Mouse (Mus musculus) forebrain, embryonic 15.5 days (tissue): Measurements from ENCODE around the gene Lipt1. TPM values are rescaled to one million over a fixed set of nuclear protein-coding genes. Genes with fewer than 3 reads are reported as not detected.

Experiments
- ATAC-seq: fragments of 200-750 bp; cut with Nextera tagmentation; replicated peaks from 2 replicates; pipeline ENCODE4 v1.8.0; 2017; ENCODE audit warnings: mild to moderate bottlenecking, moderate TSS enrichment, moderate library complexity
- H3K27ac ChIP-seq: fragments of 300-500 bp; sonication (generic); replicated peaks from 2 replicates; pipeline ENCODE4 v1.5.1; 2015; ENCODE audit warnings: mild to moderate bottlenecking, inconsistent platforms
- H3K27me3 ChIP-seq: fragments of 300-500 bp; sonication (generic); 2 replicates; pipeline ENCODE4 v1.6.1; 2015; ENCODE audit warnings: inconsistent platforms
- H3K36me3 ChIP-seq: fragments of 300-500 bp; sonication (generic); 2 replicates; pipeline ENCODE4 v1.6.1; 2015; ENCODE audit warnings: mild to moderate bottlenecking, inconsistent platforms
- H3K4me1 ChIP-seq: fragments of 300-500 bp; sonication (generic); 2 replicates; pipeline ENCODE4 v1.6.1; 2015; ENCODE audit warnings: inconsistent platforms
- H3K4me2 ChIP-seq: fragments of 300-500 bp; sonication (generic); replicated peaks from 2 replicates; pipeline ENCODE4 v1.6.1; 2015; ENCODE audit warnings: mild to moderate bottlenecking, inconsistent platforms
- H3K4me3 ChIP-seq: fragments of 300-500 bp; sonication (generic); 2 replicates; pipeline ENCODE4 v1.5.1; 2015; ENCODE audit warnings: mild to moderate bottlenecking, inconsistent platforms
- H3K9ac ChIP-seq: fragments of 300-500 bp; sonication (generic); replicated peaks from 2 replicates; pipeline ENCODE4 v1.6.1; 2015; ENCODE audit warnings: mild to moderate bottlenecking, inconsistent platforms
- H3K9me3 ChIP-seq: fragments of 300-500 bp; sonication (generic); 2 replicates; pipeline ENCODE4 v1.6.1; 2016; ENCODE audit warnings: inconsistent platforms
- WGBS: fragments of 180-500 bp; shearing (Covaris S2); methylation state at CpG from one replicate; pipeline ENCODE4 v1.1.7; 2015; ENCODE audit warnings: mixed read lengths; 5-methylcytosine and 5-hydroxymethylcytosine counted together
- polyA plus RNA-seq: library from polyadenylated mRNA; unstranded; fragments of >200 nt; fragmentation: Nextera tagmentation; extraction: Ambion mirVana; gene quantifications from 2 replicates; pipeline ENCODE4 v1.2.1, GENCODE M21; 2015

Gene Lipt1
- polyA plus RNA-seq, 1 experiment from 2014 or later = 8.1 TPM

DNA sequence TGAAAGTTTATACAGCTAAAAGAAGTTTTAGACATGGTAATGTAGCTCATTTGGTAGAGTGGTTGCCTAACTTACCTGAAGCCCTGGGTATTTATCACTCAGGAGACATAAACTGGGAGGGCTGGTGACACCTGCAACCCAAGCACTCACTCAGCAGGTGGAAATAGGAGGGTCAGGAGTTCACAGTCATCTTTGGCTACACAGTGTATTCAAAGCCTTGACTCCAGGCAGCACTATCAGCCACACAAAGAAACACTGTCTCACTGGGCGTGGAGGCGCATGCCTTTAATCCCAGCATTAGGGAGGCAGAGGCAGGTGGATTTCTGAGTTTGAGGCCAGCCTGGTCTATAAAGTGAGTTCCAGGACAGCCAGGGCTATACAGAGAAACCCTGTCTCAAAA, 41.2 kb downstream of the Lipt1 start:
- WGBS = 85% methylated on average over 2 of the region's 2 CpGs
- no peak for ATAC-seq
- Histone ChIP-seq H3K4me3 (no peak overlapping the region), H3K9ac (no peak overlapping the region), H3K27ac (no peak overlapping the region), H3K36me3 (no peaks in the 10 kb centered on the region), H3K4me1 (no peaks in the 10 kb centered on the region), H3K9me3 (no peaks in the 10 kb centered on the region), H3K27me3 (no peaks in the 10 kb centered on the region), H3K4me2 (no peak overlapping the region)

- no peak within 1 kb of the TSS for H3K4me2 ChIP-seq
- no peaks in the 10 kb centered on the region for H3K9me3 ChIP-seq
- H3K4me3 ChIP-seq = no peak within 1 kb of the TSS
- H3K27ac ChIP-seq = no peak within 1 kb of the TSS
- H3K9ac ChIP-seq = no peak within 1 kb of the TSS
- no peak for ATAC-seq
- H3K27me3 ChIP-seq = no peaks in the 10 kb centered on the region
- 42% methylated on average over 5 of the region's 5 CpGs for WGBS
- no peaks in the 10 kb centered on the region for H3K4me1 ChIP-seq
- no peaks in the 10 kb centered on the region for H3K36me3 ChIP-seq
Measured at GRCm38 (mm10) chr1:37916393-37916792, 44.9 kb downstream of the Lipt1 start, which contains the start of gene Lyg2. Gene Lyg2, minus strand, starts transcription at chr1:37916493.

DNA sequence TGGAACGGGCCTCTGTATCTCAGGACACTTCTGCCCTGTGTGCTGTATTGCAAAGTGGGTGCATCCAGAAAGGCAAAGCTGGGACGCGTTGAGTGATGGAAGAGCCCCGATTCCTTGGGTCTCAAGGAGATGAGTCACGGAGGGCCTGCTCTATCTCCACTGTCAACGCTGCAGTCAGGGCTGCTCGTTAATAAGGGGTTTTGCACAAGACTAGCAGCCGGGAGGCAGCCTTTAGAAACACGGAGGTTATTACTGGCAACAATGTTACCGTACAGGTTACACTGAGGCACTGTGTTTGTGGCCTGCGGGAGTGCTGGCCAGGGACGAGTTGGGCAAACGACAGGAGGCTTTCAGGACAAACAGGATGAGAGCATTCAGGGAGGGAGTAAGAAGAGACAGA, 46.1 kb downstream of the Lipt1 start:
- H3K9ac ChIP-seq = no peak overlapping the region
- no peaks in the 10 kb centered on the region for H3K36me3 ChIP-seq
- H3K27ac ChIP-seq = no peak overlapping the region
- no peaks in the 10 kb centered on the region for H3K27me3 ChIP-seq
- 62% methylated on average over 13 of the region's 13 CpGs for WGBS
- no peaks in the 10 kb centered on the region for H3K9me3 ChIP-seq
- H3K4me3 ChIP-seq = no peak overlapping the region
- H3K4me2 ChIP-seq = no peak overlapping the region
- ATAC-seq = no peak
- H3K4me1 ChIP-seq = no peaks in the 10 kb centered on the region

- no peak for ATAC-seq
- 83% methylated on average over 6 of the region's 6 CpGs for WGBS
- H3K4me2 ChIP-seq = no peak overlapping the region
- H3K36me3 ChIP-seq = no peaks in the 10 kb centered on the region
- H3K27ac ChIP-seq = no peak overlapping the region
- H3K4me1 ChIP-seq = no peaks in the 10 kb centered on the region
- no peak overlapping the region for H3K9ac ChIP-seq
- H3K4me3 ChIP-seq = no peak overlapping the region
- H3K9me3 ChIP-seq = no peaks in the 10 kb centered on the region
- no peaks in the 10 kb centered on the region for H3K27me3 ChIP-seq
Measured at GRCm38 (mm10) chr1:37918096-37918495, 46.6 kb downstream of the Lipt1 start.

GRCm38 (mm10) chr1:37922536-37922935, 51.0 kb downstream of the Lipt1 start:
- Histone ChIP-seq H3K4me1 (no peaks in the 10 kb centered on the region), H3K4me2 (no peak overlapping the region), H3K9me3 (no peaks in the 10 kb centered on the region), H3K27me3 (no peaks in the 10 kb centered on the region), H3K36me3 (no peaks in the 10 kb centered on the region), H3K9ac (no peak overlapping the region), H3K4me3 (no peak overlapping the region), H3K27ac (no peak overlapping the region)
- WGBS = 62% methylated on average over 8 of the region's 8 CpGs
- no peak for ATAC-seq

Other genes starting within 250 kb of the Lipt1 start
- 2.9 and 3.1 TPM in 2 replicates for gene 2010300C02Rik, start 151.7 kb upstream of the Lipt1 start, polyA plus RNA-seq
- gene Tsga10, start 5.3 kb upstream of the Lipt1 start, polyA plus RNA-seq = 21.1 and 22.4 TPM in 2 replicates
- 15.9 and 17.6 TPM in 2 replicates for gene Mitd1, start 18.7 kb downstream of the Lipt1 start, polyA plus RNA-seq
- 242 and 244 TPM in 2 replicates for gene Mrpl30, start 18.7 kb downstream of the Lipt1 start, polyA plus RNA-seq
- not detected in 2 replicates for gene Lyg2, start 44.8 kb downstream of the Lipt1 start, polyA plus RNA-seq
- gene Lyg1, start 86.0 kb downstream of the Lipt1 start, polyA plus RNA-seq = not detected in 2 replicates
- 145 and 154 TPM in 2 replicates for gene Txndc9, start 126.2 kb downstream of the Lipt1 start, polyA plus RNA-seq
- 22.8 and 24.6 TPM in 2 replicates for gene Eif5b, start 126.3 kb downstream of the Lipt1 start, polyA plus RNA-seq